Mouse (Mus musculus): Measurements from ENCODE around the gene Cry2.

- TF ChIP-seq CTCF (IDR thresholded peaks at IDR 0.05) (no peak), EP300 (IDR thresholded peaks at IDR 0.05) (no peak)
Measured at GRCm38 (mm10) chr2:92392318-92393264, 41.3 kb downstream of the Cry2 start.

Data from lung, postnatal 0 days (tissue).